Comparison of ENCODE assay signal across 8 mouse cellular contexts in genomic region chr14:13355569-13356362, GRCm38 (mm10).
DNase-seq lines count a peak whose midpoint lies in the region; ATAC-seq and TF ChIP-seq lines count a peak whose summit lies in the region.

No protein-coding gene starts in this region.

- TF ChIP-seq CTCF in G1E (IDR thresholded peaks at IDR 0.05; ENCODE audit: low read depth, low read length), result peak; percentile 52

- H3K36me3 ChIP-seq in G1E (replicated peaks), result no peaks in the 10 kb centered on the region
- H3K36me3 ChIP-seq in forebrain, embryonic 16.5 days (ENCODE audit: control insufficient read depth, insufficient read depth), result no peaks in the 10 kb centered on the region
- no peaks in the 10 kb centered on the region for H3K36me3 ChIP-seq in limb, embryonic 11.5 days (ENCODE audit: control insufficient read depth, insufficient read depth, low read length)

- WGBS in forebrain, embryonic 16.5 days, result 9% methylated on average over 7 of the region's 7 CpGs
- whole genome bisulfite sequencing in limb, embryonic 11.5 days, result 12% methylated on average over 7 of the region's 7 CpGs

- no peaks in the 10 kb centered on the region for H3K9me3 ChIP-seq in G1E (replicated peaks)
- no peaks in the 10 kb centered on the region for H3K9me3 ChIP-seq in forebrain, embryonic 16.5 days (ENCODE audit: control insufficient read depth, low read length)
- H3K9me3 ChIP-seq in limb, embryonic 11.5 days (ENCODE audit: control insufficient read depth, low read length), result no peaks in the 10 kb centered on the region

- DNase-seq in A20 (ENCODE audit: low read depth, low spot score) (peak; percentile 54), G1E (ENCODE audit: low spot score) (peak; percentile 4)
- DNase-seq in cerebellum, adult 18-20 months, result peak; percentile 74 to 77
- DNase-seq in kidney, adult 8-10 months, result peak; percentile 25 to 59
- DNase-seq in limb, embryonic 11.5 days (ENCODE audit: low spot score), result peak; percentile 86

- H3K4me3 ChIP-seq in G1E (ENCODE audit: low read depth, low read length), result no peak overlapping the region
- H3K4me3 ChIP-seq in forebrain, embryonic 16.5 days (replicated peaks; ENCODE audit: low read length), result no peak overlapping the region
- no peak overlapping the region for H3K4me3 ChIP-seq in limb, embryonic 11.5 days (ENCODE audit: low read depth, low read length)

- no peak overlapping the region for H3K4me2 ChIP-seq in forebrain, embryonic 16.5 days (ENCODE audit: low read length)
- no peak overlapping the region for H3K4me2 ChIP-seq in limb, embryonic 11.5 days (ENCODE audit: low read depth, severe bottlenecking)

- ATAC-seq in G1E (ENCODE audit: extremely low read depth, insufficient number of reproducible peaks, low FRiP score, poor library complexity, severe bottlenecking), result no peak; the same call in 1 of the 2 replicates
- ATAC-seq in forebrain, embryonic 16.5 days, result peak; percentile 74
- no peak for ATAC-seq in limb, embryonic 11.5 days (ENCODE audit: insufficient number of reproducible peaks, low FRiP score, low TSS enrichment, low read depth)
- peak; percentile 40; the same call in 1 of the 2 replicates for ATAC-seq in monocyte, adult 5-6 weeks (replicated peaks; ENCODE audit: insufficient number of reproducible peaks, low FRiP score, low TSS enrichment, poor library complexity, severe bottlenecking)
- ATAC-seq in erythroid progenitor cell, adult 5-6 weeks (replicated peaks; ENCODE audit: low FRiP score, poor library complexity, severe bottlenecking), result no peak

- H3K27me3 ChIP-seq in G1E (ENCODE audit: insufficient read depth, low read length), result no peaks in the 10 kb centered on the region
- H3K27me3 ChIP-seq in forebrain, embryonic 16.5 days (replicated peaks; ENCODE audit: control insufficient read depth, insufficient read depth, low read length), result no peaks in the 10 kb centered on the region
- no peaks in the 10 kb centered on the region for H3K27me3 ChIP-seq in limb, embryonic 11.5 days (ENCODE audit: control insufficient read depth, insufficient read depth, low read length)

- no peak overlapping the region for H3K9ac ChIP-seq in forebrain, embryonic 16.5 days (replicated peaks; ENCODE audit: low read depth, low read length)
- H3K9ac ChIP-seq in limb, embryonic 11.5 days (ENCODE audit: low read length), result no peak overlapping the region

- H3K27ac ChIP-seq in forebrain, embryonic 16.5 days (ENCODE audit: low read length), result no peak overlapping the region
- H3K27ac ChIP-seq in limb, embryonic 11.5 days (replicated peaks; ENCODE audit: low read depth, low read length), result no peak overlapping the region

- H3K4me1 ChIP-seq in G1E (ENCODE audit: insufficient read depth, low read depth, low read length), result no peaks in the 10 kb centered on the region
- peaks cover 3% of the 10 kb centered on the region; the same call in 1 of the 2 replicates for H3K4me1 ChIP-seq in forebrain, embryonic 16.5 days (replicated peaks; ENCODE audit: control insufficient read depth, insufficient read depth, low read length)
- H3K4me1 ChIP-seq in limb, embryonic 11.5 days (ENCODE audit: control insufficient read depth, insufficient read depth, low read length), result no peaks in the 10 kb centered on the region

Comparison
In these comparisons a context has a peak if more than half of its experiments do, and no peak if none do; other contexts are left out.
1. DNase-seq: peak in every context shown above with its lines; median percentile 86 in limb, embryonic 11.5 days; 76 in cerebellum, adult 18-20 months; 54 in A20; 42 in kidney, adult 8-10 months; 4 in G1E.
2. ATAC-seq: peak in forebrain, embryonic 16.5 days (single experiment) and monocyte, adult 5-6 weeks (single experiment); none in G1E (single experiment), limb, embryonic 11.5 days (single experiment) and erythroid progenitor cell, adult 5-6 weeks (single experiment).